Mouse (Mus musculus): ENCODE results near the gene Cytip. TPM values are rescaled to one million over a fixed set of nuclear protein-coding genes. Genes with fewer than 3 reads are reported as not detected.

The Cytip gene
- polyA plus RNA-seq, 1 experiment: 24.2 TPM

- peaks cover 7% of the 10 kb centered on the region; the same call in 1 of the 2 replicates for H3K4me1 ChIP-seq (ENCODE audit: control insufficient read depth, insufficient read depth, insufficient read length, low read length)
- H3K36me3 ChIP-seq (ENCODE audit: control insufficient read depth, insufficient read depth, low read length): no peaks in the 10 kb centered on the region
- H3K27me3 ChIP-seq (ENCODE audit: control insufficient read depth, insufficient read depth, low read length): no peaks in the 10 kb centered on the region
- H3K4me3 ChIP-seq (ENCODE audit: low read depth, low read length): no peak overlapping the region
- WGBS: 26% methylated on average over 8 of the region's 8 CpGs
- TF ChIP-seq POLR2A (IDR thresholded peaks at IDR 0.05; ENCODE audit: low read depth, low read length) (no peak), CTCF (IDR thresholded peaks at IDR 0.05; ENCODE audit: extremely low read depth, insufficient read length, insufficient replicate concordance, low read depth, low read length) (no peak)
- H3K27ac ChIP-seq (ENCODE audit: insufficient read depth, low read depth, low read length): peak overlapping the region; percentile 27; the same call in 1 of the 2 replicates
These were observed 19.7 kb downstream of the Cytip start for GRCm38 (mm10) chr2:58175392-58176291.

GRCm38 (mm10) chr2:58174476-58175286, 20.7 kb downstream of the Cytip start:
- peaks cover 7% of the 10 kb centered on the region; the same call in 1 of the 2 replicates for H3K4me1 ChIP-seq (ENCODE audit: control insufficient read depth, insufficient read depth, insufficient read length, low read length)
- no peaks in the 10 kb centered on the region for H3K27me3 ChIP-seq (ENCODE audit: control insufficient read depth, insufficient read depth, low read length)
- H3K36me3 ChIP-seq (ENCODE audit: control insufficient read depth, insufficient read depth, low read length): no peaks in the 10 kb centered on the region
- 54% methylated on average over 9 of the region's 9 CpGs for WGBS
- no peak for TF ChIP-seq CTCF (IDR thresholded peaks at IDR 0.05; ENCODE audit: extremely low read depth, insufficient read length, insufficient replicate concordance, low read depth, low read length)
- TF ChIP-seq POLR2A (IDR thresholded peaks at IDR 0.05; ENCODE audit: low read depth, low read length): no peak
- H3K4me3 ChIP-seq (ENCODE audit: low read depth, low read length): no peak overlapping the region
- H3K27ac ChIP-seq (ENCODE audit: insufficient read depth, low read depth, low read length): no peak overlapping the region

- TF ChIP-seq CTCF (IDR thresholded peaks at IDR 0.05; ENCODE audit: extremely low read depth, insufficient read length, insufficient replicate concordance, low read depth, low read length) (no peak), POLR2A (IDR thresholded peaks at IDR 0.05; ENCODE audit: low read depth, low read length) (no peak)
- WGBS: 80% methylated on average over 3 of the region's 3 CpGs
- H3K36me3 ChIP-seq (ENCODE audit: control insufficient read depth, insufficient read depth, low read length): no peaks in the 10 kb centered on the region
- H3K4me3 ChIP-seq (ENCODE audit: low read depth, low read length): no peak overlapping the region
- H3K4me1 ChIP-seq (ENCODE audit: control insufficient read depth, insufficient read depth, insufficient read length, low read length): peaks cover 7% of the 10 kb centered on the region; the same call in 1 of the 2 replicates
- H3K27ac ChIP-seq (ENCODE audit: insufficient read depth, low read depth, low read length): no peak overlapping the region
- no peaks in the 10 kb centered on the region for H3K27me3 ChIP-seq (ENCODE audit: control insufficient read depth, insufficient read depth, low read length)
These were observed 22.4 kb downstream of the Cytip start for GRCm38 (mm10) chr2:58172963-58173362.

GRCm38 (mm10) chr2:58169173-58169572, 26.2 kb downstream of the Cytip start:
- H3K4me1 ChIP-seq (ENCODE audit: control insufficient read depth, insufficient read depth, insufficient read length, low read length): no peaks in the 10 kb centered on the region
- no peak overlapping the region for H3K27ac ChIP-seq (ENCODE audit: insufficient read depth, low read depth, low read length)
- H3K36me3 ChIP-seq (ENCODE audit: control insufficient read depth, insufficient read depth, low read length): no peaks in the 10 kb centered on the region
- TF ChIP-seq CTCF (IDR thresholded peaks at IDR 0.05; ENCODE audit: extremely low read depth, insufficient read length, insufficient replicate concordance, low read depth, low read length) (no peak), POLR2A (IDR thresholded peaks at IDR 0.05; ENCODE audit: low read depth, low read length) (no peak)
- no peaks in the 10 kb centered on the region for H3K27me3 ChIP-seq (ENCODE audit: control insufficient read depth, insufficient read depth, low read length)
- H3K4me3 ChIP-seq (ENCODE audit: low read depth, low read length): no peak overlapping the region
- WGBS: 89% methylated on average over 2 of the region's 2 CpGs

- Histone ChIP-seq H3K4me1 (ENCODE audit: control insufficient read depth, insufficient read depth, insufficient read length, low read length) (peaks cover 2% of the 10 kb centered on the region; the same call in 1 of the 2 replicates), H3K36me3 (ENCODE audit: control insufficient read depth, insufficient read depth, low read length) (no peaks in the 10 kb centered on the region), H3K27ac (ENCODE audit: insufficient read depth, low read depth, low read length) (no peak overlapping the region), H3K4me3 (ENCODE audit: low read depth, low read length) (no peak overlapping the region), H3K27me3 (ENCODE audit: control insufficient read depth, insufficient read depth, low read length) (no peaks in the 10 kb centered on the region)
- 65% methylated on average over 3 of the region's 3 CpGs for WGBS
- TF ChIP-seq POLR2A (IDR thresholded peaks at IDR 0.05; ENCODE audit: low read depth, low read length) (no peak), CTCF (IDR thresholded peaks at IDR 0.05; ENCODE audit: extremely low read depth, insufficient read length, insufficient replicate concordance, low read depth, low read length) (no peak)
These were observed 27.7 kb downstream of the Cytip start for GRCm38 (mm10) chr2:58167654-58168053.

GRCm38 (mm10) chr2:58166764-58167163, 28.6 kb downstream of the Cytip start:
- Histone ChIP-seq H3K4me1 (ENCODE audit: control insufficient read depth, insufficient read depth, insufficient read length, low read length) (peaks cover 3% of the 10 kb centered on the region; the same call in 1 of the 2 replicates), H3K27me3 (ENCODE audit: control insufficient read depth, insufficient read depth, low read length) (no peaks in the 10 kb centered on the region), H3K27ac (ENCODE audit: insufficient read depth, low read depth, low read length) (no peak overlapping the region), H3K4me3 (ENCODE audit: low read depth, low read length) (no peak overlapping the region), H3K36me3 (ENCODE audit: control insufficient read depth, insufficient read depth, low read length) (no peaks in the 10 kb centered on the region)
- 77% methylated on average over 2 of the region's 2 CpGs for WGBS
- TF ChIP-seq POLR2A (IDR thresholded peaks at IDR 0.05; ENCODE audit: low read depth, low read length) (no peak), CTCF (IDR thresholded peaks at IDR 0.05; ENCODE audit: extremely low read depth, insufficient read length, insufficient replicate concordance, low read depth, low read length) (no peak)
